Mouse (Mus musculus) common myeloid progenitor, adult 5-6 weeks (primary cell): ENCODE results near the gene Arhgap45. TPM values are rescaled to one million over a fixed set of nuclear protein-coding genes. Genes with fewer than 3 reads are reported as not detected.
"Not testable (repeated sequence)": the region's sequence is repeated elsewhere in the genome, so short reads cannot be mapped to it uniquely, and the experiment has no call there.

Experiments used
- ATAC-seq: replicated peaks from 2 replicates; pipeline ENCODE4 v1.8.0; 2016; ENCODE audit warnings: low read depth, mild to moderate bottlenecking, moderate TSS enrichment, inconsistent platforms; ENCODE audit not compliant: poor library complexity, severe bottlenecking
- total RNA-seq: library from RNA; stranded (forward); fragments of 200-1000, 187-1606 nt; gene quantifications from 2 replicates; pipeline ENCODE4 v1.2.3, GENCODE M21; 2017

The Arhgap45 gene
- total RNA-seq, 1 experiment from 2014 or later: 106 TPM

- peak; percentile 7 for ATAC-seq
These were observed 35.3 kb downstream of the Arhgap45 start for GRCm38 (mm10) chr10:80051618-80052373.

GRCm38 (mm10) chr10:80052374-80052764, 35.9 kb downstream of the Arhgap45 start:
- ATAC-seq: no peak

DNA sequence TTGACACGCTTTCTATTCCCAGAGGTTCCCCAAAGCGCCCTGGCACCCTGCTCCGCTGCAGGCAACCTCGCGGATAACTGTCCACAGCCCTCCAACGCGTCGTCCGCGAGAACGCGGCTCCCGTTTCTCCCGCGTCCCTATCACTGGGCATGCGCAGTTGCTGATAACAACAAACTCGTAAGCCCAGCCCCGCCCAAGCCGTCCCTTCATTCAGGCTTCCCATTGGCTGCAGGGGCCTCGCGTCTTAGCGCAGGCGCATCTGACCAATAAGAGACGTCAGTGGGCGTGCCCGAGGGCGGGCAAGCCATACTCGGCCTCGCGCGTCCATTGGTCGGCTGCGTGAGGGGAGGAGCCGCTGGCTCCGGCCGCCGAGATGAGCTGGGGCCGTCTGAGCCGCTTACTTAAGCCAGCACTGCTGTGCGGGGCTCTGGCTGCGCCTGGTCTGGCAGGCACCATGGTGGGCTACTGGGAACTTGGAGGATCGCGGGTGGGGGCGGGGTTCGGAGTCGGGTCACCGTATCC, 36.9 kb downstream of the Arhgap45 start:
- peak; percentile 90 for ATAC-seq

- ATAC-seq: no peak
These were observed 37.7 kb downstream of the Arhgap45 start for GRCm38 (mm10) chr10:80053831-80054815.

GRCm38 (mm10) chr10:80054911-80055310, 38.5 kb downstream of the Arhgap45 start:
- not testable (repeated sequence) for ATAC-seq

- no peak for ATAC-seq
These were observed 38.9 kb downstream of the Arhgap45 start for GRCm38 (mm10) chr10:80055364-80055763.

DNA sequence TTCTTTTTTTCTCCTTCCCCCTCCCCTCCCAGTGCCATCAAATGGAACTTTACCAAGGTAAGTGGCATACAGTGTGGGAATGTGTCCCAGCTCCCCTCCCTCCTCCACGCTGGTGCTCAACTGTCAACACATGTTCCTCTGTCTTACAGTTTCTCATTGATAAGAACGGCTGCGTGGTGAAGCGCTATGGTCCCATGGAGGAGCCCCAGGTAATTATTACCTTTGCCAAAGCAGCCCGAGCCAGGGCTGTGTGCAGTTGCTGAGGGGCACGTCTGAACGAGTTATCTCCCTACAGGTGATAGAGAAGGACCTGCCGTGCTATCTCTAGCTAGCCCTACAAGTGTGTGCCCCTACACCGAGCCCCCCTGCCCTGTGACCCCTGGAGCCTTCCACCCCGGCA, 39.4 kb downstream of the Arhgap45 start:
- ATAC-seq: no peak

GRCm38 (mm10) chr10:80056506-80056905, 40.1 kb downstream of the Arhgap45 start:
- ATAC-seq: no peak

DNA sequence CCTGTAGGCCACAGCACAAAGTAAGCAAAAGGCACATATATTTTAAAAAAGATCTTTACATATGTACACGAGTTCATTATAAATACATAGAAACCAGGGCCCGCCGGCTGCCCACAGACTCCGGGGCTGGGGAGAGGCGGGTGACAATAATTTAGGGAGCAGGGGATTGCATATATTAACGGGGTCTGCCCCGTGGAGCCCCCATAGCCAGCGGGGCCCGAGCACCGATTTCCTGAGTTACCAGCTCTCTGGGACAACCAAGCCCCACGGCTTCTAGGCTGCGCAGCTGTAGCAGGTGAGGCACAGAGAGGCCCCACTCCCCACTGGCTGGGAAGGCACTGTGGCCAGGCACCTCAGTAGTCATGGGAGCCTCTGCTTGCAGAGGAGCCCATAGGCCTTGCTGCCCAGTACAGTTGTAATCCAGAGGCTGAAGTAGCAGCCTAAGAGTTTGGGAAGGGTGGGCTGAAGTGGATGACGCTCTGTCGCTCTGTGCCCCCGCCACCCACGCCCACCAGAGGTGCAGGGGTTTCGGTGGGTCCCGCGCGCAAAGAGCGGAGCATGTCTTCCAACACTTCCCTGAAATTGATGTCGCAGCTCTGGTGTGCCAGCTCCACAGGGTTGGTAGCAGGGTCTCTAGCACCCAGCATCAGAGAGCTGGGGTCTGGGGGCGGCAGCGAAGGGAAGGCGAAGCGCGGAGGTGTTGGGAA, 40.7 kb downstream of the Arhgap45 start:
- ATAC-seq: no peak

GRCm38 (mm10) chr10:80057683-80058326, 41.4 kb downstream of the Arhgap45 start:
- no peak for ATAC-seq

- ATAC-seq: no peak
These were observed 46.7 kb downstream of the Arhgap45 start for GRCm38 (mm10) chr10:80063104-80063503.

GRCm38 (mm10) chr10:80063877-80064650, 47.6 kb downstream of the Arhgap45 start:
- ATAC-seq: no peak; the same call in 1 of the 2 replicates

DNA sequence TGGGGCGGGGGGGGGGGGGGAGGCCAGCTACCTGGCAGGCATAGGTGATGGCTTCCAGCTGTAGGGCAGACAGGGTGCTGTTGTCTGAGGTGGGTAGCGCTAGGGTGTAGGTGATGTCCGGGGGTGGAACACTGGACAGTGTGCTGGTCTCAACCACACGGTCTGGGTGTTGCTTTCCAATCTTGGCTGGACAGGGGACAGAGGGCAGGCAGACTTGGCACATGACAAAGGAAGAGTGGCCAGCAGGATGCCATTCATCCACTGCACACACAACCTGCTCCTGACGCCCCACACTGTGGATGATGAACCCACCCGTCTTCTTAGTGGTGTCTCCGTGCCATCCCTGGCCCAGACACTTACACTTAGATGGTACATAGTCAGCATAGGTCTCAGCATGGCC, 52.8 kb downstream of the Arhgap45 start:
- no peak for ATAC-seq

DNA sequence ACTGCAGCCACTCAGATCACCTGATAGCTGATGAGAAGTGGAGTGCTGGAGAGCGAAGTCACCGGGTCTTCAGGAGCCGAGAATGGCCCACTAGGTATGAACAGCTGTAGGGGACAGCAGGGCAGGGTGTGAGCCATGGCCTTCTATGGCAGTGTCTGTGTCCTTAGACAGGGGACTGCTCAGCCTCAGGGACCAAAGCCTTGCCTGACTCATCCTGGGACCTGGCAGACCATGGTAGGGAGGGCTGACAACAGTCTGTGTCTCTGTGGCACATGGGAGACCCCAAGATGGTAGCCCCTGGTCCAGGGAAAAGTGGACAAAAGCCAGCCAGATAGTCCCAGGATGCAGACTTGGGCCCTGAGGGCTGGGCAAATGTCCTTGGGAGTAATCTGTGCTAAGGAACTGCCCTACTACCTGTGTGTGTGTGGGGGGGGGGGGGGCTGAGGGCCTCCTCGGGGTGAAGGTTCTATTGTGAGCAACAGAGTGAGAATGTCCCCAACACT, 53.5 kb downstream of the Arhgap45 start:
- ATAC-seq: no peak

GRCm38 (mm10) chr10:80070837-80071515, 54.5 kb downstream of the Arhgap45 start:
- ATAC-seq: peak; percentile 67

DNA sequence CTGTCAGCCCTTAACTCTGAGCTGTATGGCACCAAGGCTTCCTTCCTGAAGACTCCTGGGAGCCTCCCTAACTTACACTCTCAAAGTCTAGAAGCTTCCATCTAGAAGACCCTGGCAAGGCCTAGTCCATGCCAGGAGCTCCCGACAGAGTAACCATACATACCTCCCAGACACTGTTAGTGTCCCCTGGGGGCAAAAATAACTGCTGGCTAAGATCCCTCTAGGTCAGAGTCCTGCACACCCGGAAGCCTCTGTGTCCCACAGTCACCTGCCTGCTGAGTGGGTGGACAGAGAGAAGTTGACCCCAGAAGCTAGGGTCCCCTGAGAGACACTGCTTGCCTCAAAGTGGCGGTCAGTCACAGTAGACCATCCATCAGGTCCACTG, 55.1 kb downstream of the Arhgap45 start:
- ATAC-seq: no peak

GRCm38 (mm10) chr10:80072623-80073489, 56.4 kb downstream of the Arhgap45 start:
- ATAC-seq: no peak
